Mouse (Mus musculus): ENCODE measurements around the gene Olfr1245. TPM values are rescaled to one million over a fixed set of nuclear protein-coding genes. Genes with fewer than 3 reads are reported as not detected.
"Not testable (repeated sequence)": the region's sequence is repeated elsewhere in the genome, so short reads cannot be mapped to it uniquely, and the experiment has no call there.

The Olfr1245 gene
- not detected in 2 replicates for polyA plus RNA-seq (2015; fragmentation: Nextera tagmentation; extraction: Ambion mirVana)

GRCm38 (mm10) chr2:89578347-89578746 lies at the start of gene Olfr1245:
Olfr1245 (minus strand) TSS chr2:89578447.
- H3K4me3 ChIP-seq (ENCODE audit: low read depth, low read length): no peak within 1 kb of the TSS
- no peak for ATAC-seq
- H3K9me3 ChIP-seq (replicated peaks; ENCODE audit: control insufficient read depth, low read length, poor library complexity, severe bottlenecking): no peaks in the 10 kb centered on the region
- H3K36me3 ChIP-seq (ENCODE audit: control insufficient read depth, insufficient read depth, low read length): no peaks in the 10 kb centered on the region
- 87% methylated on average over 1 of the region's 1 CpGs for WGBS
- H3K4me2 ChIP-seq (ENCODE audit: low read length): no peak within 1 kb of the TSS
- H3K4me1 ChIP-seq (ENCODE audit: control insufficient read depth, insufficient read depth, low read length): no peaks in the 10 kb centered on the region
- H3K9ac ChIP-seq (ENCODE audit: low read depth, low read length): no peak within 1 kb of the TSS
- no peak within 1 kb of the TSS for H3K27ac ChIP-seq (ENCODE audit: low read length)
- no peaks in the 10 kb centered on the region for H3K27me3 ChIP-seq (ENCODE audit: control insufficient read depth, insufficient read depth, low read depth, low read length)

DNA sequence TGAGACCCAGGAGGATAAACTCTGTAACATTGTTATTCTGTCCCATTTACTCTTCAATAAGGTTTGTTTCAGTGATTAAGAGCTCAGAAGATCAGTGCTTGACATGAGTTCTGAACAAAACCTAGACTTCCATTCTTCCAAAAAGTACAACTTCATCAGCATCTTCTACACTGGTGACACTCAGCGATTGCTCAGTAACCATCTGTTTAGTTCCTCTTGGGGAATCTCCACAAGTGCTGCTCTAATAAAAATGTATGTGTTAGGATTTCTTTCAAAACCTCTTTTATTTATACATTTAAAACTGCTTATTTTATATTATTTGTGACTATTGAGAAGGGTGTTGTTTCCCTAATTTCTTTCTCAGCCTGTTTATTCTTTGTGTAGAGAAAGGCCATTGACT lies 39.9 kb upstream of the Olfr1245 start, which contains the start of gene Olfr1248:
Gene Olfr1248, minus strand, starts transcription at position 101 of the 400 bp plus-strand sequence.
- H3K4me3 ChIP-seq (ENCODE audit: low read depth, low read length); H3K9ac ChIP-seq (ENCODE audit: low read depth, low read length); H3K27ac ChIP-seq (ENCODE audit: low read length); H3K36me3 ChIP-seq (ENCODE audit: control insufficient read depth, insufficient read depth, low read length); H3K9me3 ChIP-seq (replicated peaks; ENCODE audit: control insufficient read depth, low read length, poor library complexity, severe bottlenecking); H3K27me3 ChIP-seq (ENCODE audit: control insufficient read depth, insufficient read depth, low read depth, low read length); H3K4me2 ChIP-seq (ENCODE audit: low read length); ATAC-seq; H3K4me1 ChIP-seq (ENCODE audit: control insufficient read depth, insufficient read depth, low read length): not testable (repeated sequence)
- 97% methylated on average over 1 of the region's 1 CpGs for WGBS

GRCm38 (mm10) chr2:89614030-89614429 lies 35.8 kb upstream of the Olfr1245 start, which contains the start of gene Olfr1247:
Olfr1247 (minus strand) TSS chr2:89614130.
- Histone ChIP-seq H3K9ac (ENCODE audit: low read depth, low read length) (no peak within 1 kb of the TSS), H3K9me3 (replicated peaks; ENCODE audit: control insufficient read depth, low read length, poor library complexity, severe bottlenecking) (no peaks in the 10 kb centered on the region), H3K4me3 (ENCODE audit: low read depth, low read length) (no peak within 1 kb of the TSS), H3K36me3 (ENCODE audit: control insufficient read depth, insufficient read depth, low read length) (no peaks in the 10 kb centered on the region), H3K4me1 (ENCODE audit: control insufficient read depth, insufficient read depth, low read length) (no peaks in the 10 kb centered on the region), H3K27ac (ENCODE audit: low read length) (no peak within 1 kb of the TSS), H3K4me2 (ENCODE audit: low read length) (no peak within 1 kb of the TSS), H3K27me3 (ENCODE audit: control insufficient read depth, insufficient read depth, low read depth, low read length) (no peaks in the 10 kb centered on the region)
- no peak for ATAC-seq
- WGBS: 95% methylated on average over 2 of the region's 2 CpGs

GRCm38 (mm10) chr2:89593057-89593456 lies 14.8 kb upstream of the Olfr1245 start, which contains the start of gene Olfr1246:
Olfr1246 (minus strand) TSS chr2:89593157.
- Histone ChIP-seq H3K4me3 (ENCODE audit: low read depth, low read length) (no peak within 1 kb of the TSS), H3K9me3 (replicated peaks; ENCODE audit: control insufficient read depth, low read length, poor library complexity, severe bottlenecking) (no peaks in the 10 kb centered on the region), H3K36me3 (ENCODE audit: control insufficient read depth, insufficient read depth, low read length) (no peaks in the 10 kb centered on the region), H3K4me1 (ENCODE audit: control insufficient read depth, insufficient read depth, low read length) (no peaks in the 10 kb centered on the region), H3K9ac (ENCODE audit: low read depth, low read length) (no peak within 1 kb of the TSS), H3K27ac (ENCODE audit: low read length) (no peak within 1 kb of the TSS), H3K27me3 (ENCODE audit: control insufficient read depth, insufficient read depth, low read depth, low read length) (no peaks in the 10 kb centered on the region), H3K4me2 (ENCODE audit: low read length) (no peak within 1 kb of the TSS)
- WGBS: 78% methylated on average over 2 of the region's 2 CpGs
- ATAC-seq: no peak

DNA sequence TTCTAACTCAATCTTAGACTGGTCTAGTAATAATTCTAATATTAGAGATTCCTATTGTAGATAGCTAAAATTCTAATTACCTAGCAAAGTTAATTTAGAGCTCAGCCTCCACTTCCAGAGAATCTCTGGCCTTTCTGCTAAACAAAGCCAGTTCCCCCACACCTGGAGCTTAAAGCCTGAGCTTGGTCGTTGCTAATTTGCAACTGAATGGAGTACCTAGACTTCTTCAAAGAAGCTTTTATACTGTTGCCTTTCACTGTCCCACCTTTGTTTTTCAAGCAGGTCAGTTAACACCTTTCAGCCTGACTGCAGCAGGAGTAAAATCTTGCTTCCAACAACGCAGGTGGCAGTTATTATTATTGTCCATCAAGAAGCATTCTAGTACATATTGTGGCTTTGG lies 15.5 kb downstream of the Olfr1245 start:
- H3K4me1 ChIP-seq (ENCODE audit: control insufficient read depth, insufficient read depth, low read length); H3K4me3 ChIP-seq (ENCODE audit: low read depth, low read length); H3K36me3 ChIP-seq (ENCODE audit: control insufficient read depth, insufficient read depth, low read length); H3K9me3 ChIP-seq (replicated peaks; ENCODE audit: control insufficient read depth, low read length, poor library complexity, severe bottlenecking); H3K9ac ChIP-seq (ENCODE audit: low read depth, low read length); ATAC-seq; H3K27me3 ChIP-seq (ENCODE audit: control insufficient read depth, insufficient read depth, low read depth, low read length); H3K27ac ChIP-seq (ENCODE audit: low read length); H3K4me2 ChIP-seq (ENCODE audit: low read length): not testable (repeated sequence)
- WGBS: 44% methylated on average over 2 of the region's 2 CpGs

- Histone ChIP-seq H3K36me3 (ENCODE audit: control insufficient read depth, insufficient read depth, low read length) (no peaks in the 10 kb centered on the region), H3K27me3 (ENCODE audit: control insufficient read depth, insufficient read depth, low read depth, low read length) (no peaks in the 10 kb centered on the region), H3K4me2 (ENCODE audit: low read length) (no peak overlapping the region), H3K9me3 (replicated peaks; ENCODE audit: control insufficient read depth, low read length, poor library complexity, severe bottlenecking) (no peaks in the 10 kb centered on the region), H3K9ac (ENCODE audit: low read depth, low read length) (no peak overlapping the region), H3K4me3 (ENCODE audit: low read depth, low read length) (no peak overlapping the region), H3K4me1 (ENCODE audit: control insufficient read depth, insufficient read depth, low read length) (no peaks in the 10 kb centered on the region), H3K27ac (ENCODE audit: low read length) (no peak overlapping the region)
- WGBS: 42% methylated on average over 2 of the region's 2 CpGs
- 0 out of 2 replicates have a peak, but pooled peaks have one; percentile 36 for ATAC-seq
Observed at GRCm38 (mm10) chr2:89544516-89544915, 33.7 kb downstream of the Olfr1245 start.

DNA sequence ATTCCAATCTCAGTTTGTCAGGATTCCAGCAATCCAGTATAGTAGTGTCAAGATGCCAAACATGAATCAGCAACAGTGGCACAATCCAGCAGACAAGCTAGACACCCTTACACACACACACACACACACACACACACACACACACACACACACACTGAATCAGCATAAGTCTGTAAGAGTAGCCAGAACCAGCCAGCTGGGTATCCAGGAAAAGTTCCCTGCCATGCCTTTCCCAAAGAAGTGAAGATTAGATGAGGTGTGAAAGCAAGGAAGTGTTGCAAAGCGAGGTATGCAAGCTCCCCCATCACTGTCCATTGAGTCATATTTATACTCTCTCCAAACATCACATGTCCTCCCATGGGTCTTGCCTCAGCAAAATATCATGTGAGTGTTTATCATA lies 38.3 kb downstream of the Olfr1245 start:
- Histone ChIP-seq H3K27ac (ENCODE audit: low read length) (no peak overlapping the region), H3K36me3 (ENCODE audit: control insufficient read depth, insufficient read depth, low read length) (no peaks in the 10 kb centered on the region), H3K27me3 (ENCODE audit: control insufficient read depth, insufficient read depth, low read depth, low read length) (no peaks in the 10 kb centered on the region), H3K9ac (ENCODE audit: low read depth, low read length) (no peak overlapping the region), H3K4me1 (ENCODE audit: control insufficient read depth, insufficient read depth, low read length) (no peaks in the 10 kb centered on the region), H3K4me3 (ENCODE audit: low read depth, low read length) (no peak overlapping the region), H3K4me2 (ENCODE audit: low read length) (no peak overlapping the region), H3K9me3 (replicated peaks; ENCODE audit: control insufficient read depth, low read length, poor library complexity, severe bottlenecking) (no peaks in the 10 kb centered on the region)
- WGBS: 79% methylated on average over 1 of the region's 1 CpGs
- no peak for ATAC-seq

DNA sequence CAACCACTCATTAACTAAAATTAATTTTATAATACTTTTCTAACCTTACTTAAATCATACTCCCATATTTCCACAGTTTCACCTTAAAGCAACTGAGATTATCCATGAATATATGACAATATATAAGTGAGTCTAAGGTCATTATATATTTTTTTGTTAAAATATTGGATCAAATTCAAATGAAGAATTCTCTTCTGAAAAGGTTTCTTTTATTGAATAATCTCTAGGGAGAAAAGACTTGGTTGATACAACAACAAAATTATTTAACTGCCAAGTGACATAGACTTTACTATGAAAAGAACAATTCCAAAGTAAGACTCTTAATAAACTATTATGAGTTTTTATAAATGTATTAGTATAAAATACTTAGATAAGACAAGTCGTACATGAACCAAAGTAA lies 46.9 kb downstream of the Olfr1245 start, which contains the start of gene Olfr1243:
Gene Olfr1243, minus strand, starts transcription at position 101 of the 400 bp plus-strand sequence.
- no peaks in the 10 kb centered on the region for H3K36me3 ChIP-seq (ENCODE audit: control insufficient read depth, insufficient read depth, low read length)
- no peak for ATAC-seq
- no peak within 1 kb of the TSS for H3K4me2 ChIP-seq (ENCODE audit: low read length)
- no peaks in the 10 kb centered on the region for H3K4me1 ChIP-seq (ENCODE audit: control insufficient read depth, insufficient read depth, low read length)
- WGBS: 82% methylated on average over 1 of the region's 1 CpGs
- no peaks in the 10 kb centered on the region for H3K9me3 ChIP-seq (replicated peaks; ENCODE audit: control insufficient read depth, low read length, poor library complexity, severe bottlenecking)
- no peaks in the 10 kb centered on the region for H3K27me3 ChIP-seq (ENCODE audit: control insufficient read depth, insufficient read depth, low read depth, low read length)
- no peak within 1 kb of the TSS for H3K27ac ChIP-seq (ENCODE audit: low read length)
- H3K4me3 ChIP-seq (ENCODE audit: low read depth, low read length): no peak within 1 kb of the TSS
- H3K9ac ChIP-seq (ENCODE audit: low read depth, low read length): no peak within 1 kb of the TSS
